Mouse (Mus musculus): ENCODE data around the gene Clcn7.

DNA sequence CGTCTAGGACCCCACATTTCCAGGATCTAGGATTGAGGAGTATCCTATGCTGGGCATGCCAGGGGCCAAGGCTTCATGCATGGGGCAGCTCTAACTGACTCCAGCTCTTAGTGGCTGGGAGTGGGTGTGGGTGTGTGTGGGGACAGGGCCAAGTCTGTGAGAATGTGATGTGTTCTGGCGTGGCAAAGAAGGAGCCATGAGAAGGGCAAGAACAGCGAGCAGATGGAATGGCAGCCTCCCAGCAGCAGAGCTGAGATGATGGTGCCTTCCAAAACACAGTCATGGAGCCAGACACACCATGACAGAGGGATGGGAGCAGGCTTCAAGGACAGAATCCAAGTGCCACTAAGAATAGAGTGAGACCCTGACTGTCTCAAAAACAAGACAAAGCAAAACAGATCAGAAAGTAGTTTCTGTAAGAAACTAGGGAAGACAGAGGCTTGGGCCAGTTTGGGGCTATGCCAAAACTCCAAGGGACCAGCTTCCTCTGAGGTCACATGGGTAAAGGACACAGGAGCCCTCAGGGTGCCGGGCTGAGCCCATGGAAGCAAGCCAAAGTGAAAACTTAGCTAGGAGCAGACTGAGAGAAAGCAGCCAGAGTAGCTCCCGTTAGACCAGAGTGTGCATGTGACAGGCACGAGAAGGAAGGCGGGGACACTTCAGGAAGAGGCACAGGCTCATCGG, 21.3 kb upstream of the Clcn7 start:
- TF ChIP-seq CTCF (IDR thresholded peaks at IDR 0.05) (no peak), POLR2A (IDR thresholded peaks at IDR 0.05; ENCODE audit: insufficient read depth, low read depth, low read length) (no peak), EP300 (IDR thresholded peaks at IDR 0.05; ENCODE audit: insufficient read depth, low read depth, low read length) (no peak)
